Mouse (Mus musculus): Measurements from ENCODE around the gene Ahsa1.

DNA sequence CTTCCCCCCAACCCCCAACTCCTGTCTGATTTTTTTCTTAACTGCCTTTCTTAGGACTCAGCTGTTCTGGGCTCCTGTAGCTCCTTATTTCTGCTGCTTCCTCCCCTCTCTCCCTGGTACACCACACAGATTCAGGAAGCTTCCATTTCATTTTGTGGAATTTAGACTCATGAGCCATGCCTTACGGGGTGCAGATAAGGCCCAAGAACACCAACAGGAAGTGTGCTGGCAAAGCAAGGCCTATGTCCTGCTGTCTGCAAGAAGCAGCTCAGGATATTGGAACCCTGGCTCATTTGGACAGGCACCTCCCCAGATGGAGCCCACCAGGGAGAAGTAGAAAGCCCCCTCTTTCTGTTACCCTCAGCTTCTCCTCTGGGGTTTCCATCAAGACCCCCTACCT, 15.5 kb downstream of the Ahsa1 start:
- TF ChIP-seq ZNF384 (IDR thresholded peaks at IDR 0.05; ENCODE audit: low read depth, low read length) (no peak), ZC3H11A (IDR thresholded peaks at IDR 0.05; ENCODE audit: borderline replicate concordance, low read depth, low read length) (no peak)

Data from ES-E14 (cell line).